Mouse (Mus musculus): ENCODE data around the gene Ifne.

DNA sequence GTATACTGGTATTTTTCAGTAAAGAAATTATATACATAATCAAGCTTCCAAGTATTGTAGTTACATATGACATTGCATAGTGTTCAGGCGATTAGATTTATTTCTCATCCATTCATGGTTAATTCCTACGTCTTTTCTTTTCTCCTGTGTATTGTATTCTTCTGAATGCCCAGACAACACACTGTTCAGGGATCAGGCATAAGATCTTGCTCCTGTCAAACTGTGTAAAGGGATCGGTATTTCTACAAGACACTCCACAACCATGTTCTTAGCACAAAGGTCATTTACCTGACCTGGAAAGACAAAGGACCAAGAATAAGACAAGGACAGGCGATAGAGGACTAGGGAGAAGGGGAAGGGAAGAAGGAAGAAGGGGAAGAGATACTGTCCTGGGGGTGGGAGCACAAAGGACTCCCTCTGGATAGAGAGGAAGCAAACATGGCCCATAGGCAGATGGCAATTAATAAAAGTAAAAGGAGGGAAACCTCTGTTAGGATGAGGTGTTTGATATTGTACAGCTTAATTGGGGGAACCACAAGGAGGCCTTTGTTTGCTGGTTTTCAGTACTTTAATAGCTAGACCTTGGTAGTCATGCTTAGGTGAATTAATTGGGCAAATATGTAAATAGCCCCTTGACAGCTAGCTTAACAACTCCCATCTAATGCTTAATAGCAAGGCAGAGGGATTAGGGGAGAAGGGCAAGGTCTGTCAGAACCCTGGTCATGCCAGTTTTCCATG is 28.8 kb downstream of the Ifne start:
- TF ChIP-seq CTCF (conservative IDR thresholded peaks at IDR 0.05; ENCODE audit: low read length), result no peak
- no peak for TF ChIP-seq NANOG (IDR thresholded peaks at IDR 0.05; ENCODE audit: borderline replicate concordance, low read length)
- TF ChIP-seq POU5F1 (IDR thresholded peaks at IDR 0.05; ENCODE audit: borderline replicate concordance, low read length), result no peak
